Mouse (Mus musculus): ENCODE results near the gene Zfp526. TPM values are rescaled to one million over a fixed set of nuclear protein-coding genes. Genes with fewer than 3 reads are reported as not detected.
A peak's percentile ranks its signal among the peaks of the same experiment; 100 is the strongest.

Gene Zfp526
- total RNA-seq (2015; ENCODE audit: low replicate concordance): 18.0 and 32.8 TPM in 2 replicates
- 27.6 and 29.6 TPM in 2 replicates for total RNA-seq (2017; ENCODE audit: low replicate concordance)

DNA sequence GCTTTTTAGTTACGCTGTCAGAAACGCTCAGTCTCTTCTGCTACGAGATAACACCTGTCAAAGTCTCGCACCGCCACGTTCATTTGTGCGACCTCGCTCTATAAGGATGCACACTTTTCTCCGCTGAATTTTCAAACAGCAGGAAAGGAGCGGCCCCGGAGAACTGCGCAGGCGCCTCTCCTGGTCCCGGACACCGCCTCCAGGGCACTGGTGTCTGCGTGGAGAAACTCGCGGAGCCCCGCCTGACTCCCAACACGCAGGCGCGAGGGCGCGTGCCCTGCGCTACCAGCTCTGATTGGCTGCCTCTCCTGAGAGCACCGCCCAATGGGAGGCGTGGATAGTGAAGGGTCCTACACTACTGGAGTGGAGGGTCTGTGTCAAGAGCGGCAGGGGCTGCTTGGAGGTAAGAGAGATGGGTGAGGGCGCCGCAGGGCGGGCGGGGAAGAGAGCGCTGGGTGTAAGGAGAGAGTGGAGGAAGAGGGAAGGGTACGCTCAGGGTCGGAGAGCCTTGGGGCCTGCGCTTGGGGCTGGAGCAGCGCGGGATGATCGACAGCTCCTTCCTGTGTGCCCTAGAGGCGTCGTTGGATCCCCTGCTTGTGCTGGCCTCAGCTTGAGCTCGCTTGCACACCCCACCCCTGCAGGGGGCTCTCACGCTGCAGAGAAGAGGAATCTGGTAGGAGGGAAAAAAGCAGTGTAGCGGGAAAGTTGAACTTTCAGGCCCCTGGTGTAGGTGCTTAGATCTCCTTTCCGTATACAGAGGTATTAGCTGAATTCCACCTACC, at the start of gene Zfp526:
Gene Zfp526, plus strand, starts transcription at position 324 of the 782 bp plus-strand sequence.
- peak; percentile 75 for ATAC-seq (replicated peaks; ENCODE audit: low FRiP score, poor library complexity, severe bottlenecking)

DNA sequence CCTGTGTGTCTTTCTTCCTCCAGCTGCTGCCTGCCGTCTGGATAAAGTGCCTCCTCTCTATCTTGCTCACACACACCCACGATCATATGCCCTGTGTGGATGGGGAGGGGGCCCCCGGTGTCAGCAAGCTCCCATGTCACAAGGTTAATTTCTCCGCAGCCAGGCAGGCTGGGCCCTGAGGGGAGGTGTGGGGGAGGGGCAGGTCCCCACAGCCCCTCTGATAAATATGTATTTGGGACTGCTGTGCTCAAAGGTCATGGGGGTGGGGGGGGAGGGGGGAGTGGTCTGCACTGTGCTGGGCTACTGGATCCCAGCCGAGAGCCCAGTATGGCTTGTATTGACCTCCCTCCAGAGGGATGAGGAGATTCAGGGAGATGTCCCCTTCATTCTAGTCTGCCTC, 48.6 kb upstream of the Zfp526 start:
- no peak for ATAC-seq (replicated peaks; ENCODE audit: low FRiP score, poor library complexity, severe bottlenecking)

DNA sequence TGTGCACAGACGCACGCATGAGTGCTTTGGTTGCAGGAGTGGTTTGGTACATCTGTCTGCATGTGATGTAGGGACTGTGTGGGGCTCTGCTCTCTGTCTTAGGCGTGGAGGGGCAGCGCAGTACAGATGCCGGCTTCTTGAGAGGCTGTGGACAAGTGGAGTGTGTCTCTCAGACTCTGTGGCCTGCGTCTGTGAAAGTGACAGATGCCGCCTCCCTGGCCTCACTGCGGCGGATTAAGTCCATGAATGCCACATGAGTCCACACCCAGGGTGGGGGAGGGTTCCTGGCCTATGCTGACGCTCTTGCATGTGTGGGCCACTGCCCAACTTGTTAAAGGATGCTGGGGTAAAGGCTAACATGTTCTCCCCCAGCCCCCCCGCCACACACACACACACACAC, 46.9 kb upstream of the Zfp526 start:
- ATAC-seq (replicated peaks; ENCODE audit: low FRiP score, poor library complexity, severe bottlenecking): no peak

DNA sequence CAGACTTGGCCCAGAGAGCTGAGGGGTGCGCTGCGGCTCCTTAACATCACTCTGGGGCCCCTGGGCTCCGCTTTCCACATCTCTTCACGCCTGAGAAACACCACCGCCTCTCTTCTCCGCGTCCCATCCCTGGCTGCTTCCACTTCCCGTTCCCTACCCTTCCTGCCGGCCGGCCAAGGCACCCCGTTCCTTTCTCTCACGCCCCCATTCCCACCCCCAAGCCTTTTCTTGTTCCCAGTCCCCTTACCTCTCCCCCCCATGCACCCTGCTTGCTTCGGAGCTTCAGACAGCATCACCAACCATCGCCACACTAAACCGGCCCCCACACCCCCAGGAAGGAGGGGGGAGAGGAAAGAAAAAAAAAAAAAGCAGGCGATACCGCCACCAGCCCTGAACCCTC, 42.9 kb upstream of the Zfp526 start:
- ATAC-seq (replicated peaks; ENCODE audit: low FRiP score, poor library complexity, severe bottlenecking): no peak

DNA sequence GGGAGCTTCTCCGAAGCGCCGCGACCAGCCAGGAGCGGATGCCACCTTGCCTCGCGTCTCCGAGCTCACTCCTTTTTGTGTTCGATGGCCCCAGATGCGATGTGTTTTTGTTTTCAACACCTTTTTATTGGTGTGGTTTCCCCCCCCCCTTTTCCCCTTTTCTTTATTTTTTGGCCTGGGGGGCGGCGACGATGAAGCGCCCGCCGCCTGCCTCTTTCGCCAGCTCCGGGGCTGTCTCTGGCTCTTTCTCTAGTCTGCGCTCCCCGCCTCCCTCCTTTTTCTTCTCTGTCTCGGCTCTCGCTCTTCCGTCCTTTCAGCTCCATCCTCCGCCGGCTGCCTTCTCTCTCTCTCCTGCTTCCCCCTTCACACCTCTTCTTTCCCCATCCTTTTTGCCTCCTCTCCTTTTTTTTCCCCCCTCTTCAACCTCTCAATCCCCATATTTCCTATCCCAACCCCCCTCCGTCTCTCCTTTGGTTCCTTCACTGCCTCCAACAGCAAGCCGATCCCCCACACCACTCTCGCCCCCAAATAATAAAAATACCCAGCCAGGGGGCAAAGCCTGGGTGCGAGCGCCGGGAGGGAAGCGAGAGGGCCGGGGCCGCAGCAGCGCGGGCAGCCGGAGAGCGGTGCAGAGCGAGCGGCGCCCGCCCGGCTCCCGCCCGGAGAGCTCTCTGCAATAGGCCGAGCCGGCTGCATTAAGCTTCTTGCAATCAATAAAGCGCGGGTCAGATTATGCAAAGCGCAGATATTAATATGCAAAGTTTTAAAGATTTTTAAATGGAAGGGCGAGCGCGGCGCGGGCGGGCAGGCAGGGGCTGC, 42.2 kb upstream of the Zfp526 start:
- ATAC-seq (replicated peaks; ENCODE audit: low FRiP score, poor library complexity, severe bottlenecking): no peak

DNA sequence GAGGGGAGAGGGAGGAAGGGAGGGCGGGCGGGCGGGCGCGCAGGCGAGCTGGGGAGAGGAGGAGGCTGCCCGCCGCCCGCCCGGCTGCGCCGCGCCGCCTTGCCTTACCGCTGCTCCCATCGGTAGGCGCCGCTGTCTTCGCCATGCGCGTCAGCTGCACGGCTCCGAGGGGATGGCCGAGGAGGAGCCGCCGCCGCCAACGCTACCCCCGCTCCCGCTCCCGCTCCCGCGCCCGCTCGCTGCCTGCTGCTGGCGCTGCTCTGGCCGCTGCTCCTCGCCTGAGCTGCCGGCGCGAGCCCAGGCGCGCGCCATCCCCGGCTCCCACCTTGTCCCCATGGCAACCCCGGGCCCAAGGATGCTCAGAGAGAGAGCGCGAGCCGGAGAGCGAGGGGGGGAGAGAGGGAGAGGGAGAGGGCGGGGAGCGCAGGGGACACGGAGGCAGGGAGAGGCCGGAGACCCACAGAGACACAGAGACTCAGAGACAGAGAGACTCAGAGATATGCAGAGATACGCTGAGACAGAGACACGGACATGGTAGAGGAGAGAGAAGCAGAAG, 41.5 kb upstream of the Zfp526 start, which contains the start of gene Pou2f2:
Gene Pou2f2, minus strand, starts transcription at position 121 of the 556 bp plus-strand sequence.
- no peak for ATAC-seq (replicated peaks; ENCODE audit: low FRiP score, poor library complexity, severe bottlenecking)

DNA sequence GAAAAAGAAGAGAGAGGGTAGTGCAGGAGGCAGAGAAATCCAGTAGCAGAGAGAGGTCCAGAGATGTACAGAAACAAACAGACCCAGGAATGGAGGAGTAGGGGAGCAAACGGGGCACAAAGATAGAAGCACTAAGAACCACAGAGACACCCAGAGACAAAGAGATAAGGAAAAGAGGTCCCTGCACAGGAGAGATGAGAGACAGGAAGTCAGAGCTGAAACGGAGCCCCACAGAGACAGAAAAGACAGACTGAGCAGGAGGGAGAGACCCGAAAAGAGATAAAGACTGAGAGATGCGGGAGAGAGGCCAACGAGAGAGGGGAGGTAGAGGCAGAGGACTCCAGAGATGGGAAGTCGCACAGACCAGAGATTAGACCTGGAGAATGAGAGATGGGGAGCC, 40.7 kb upstream of the Zfp526 start:
- no peak for ATAC-seq (replicated peaks; ENCODE audit: low FRiP score, poor library complexity, severe bottlenecking)

DNA sequence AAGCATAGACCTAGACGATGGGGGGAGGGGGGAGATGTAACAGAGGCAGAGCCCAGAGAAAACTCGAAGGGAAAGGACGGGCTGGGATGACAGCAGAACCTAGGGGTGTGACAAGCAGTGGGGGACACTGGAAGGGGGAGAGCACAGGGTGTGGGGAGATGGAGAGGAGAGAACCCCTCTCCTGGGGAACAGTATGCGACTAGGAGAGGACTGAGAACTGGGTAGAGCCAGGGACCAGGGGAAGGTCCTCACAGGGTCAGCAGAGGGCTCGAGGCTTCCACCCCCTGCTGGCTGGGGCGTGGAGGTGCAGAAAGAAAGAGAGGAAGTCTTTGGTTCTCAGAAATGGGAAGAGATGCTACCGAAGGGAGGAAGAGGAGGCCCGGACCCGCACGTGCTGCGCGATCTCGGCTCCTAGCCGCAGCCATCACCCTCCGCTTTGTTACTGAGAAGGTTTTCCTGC, 39.9 kb upstream of the Zfp526 start:
- peak; percentile 81 for ATAC-seq (replicated peaks; ENCODE audit: low FRiP score, poor library complexity, severe bottlenecking)

DNA sequence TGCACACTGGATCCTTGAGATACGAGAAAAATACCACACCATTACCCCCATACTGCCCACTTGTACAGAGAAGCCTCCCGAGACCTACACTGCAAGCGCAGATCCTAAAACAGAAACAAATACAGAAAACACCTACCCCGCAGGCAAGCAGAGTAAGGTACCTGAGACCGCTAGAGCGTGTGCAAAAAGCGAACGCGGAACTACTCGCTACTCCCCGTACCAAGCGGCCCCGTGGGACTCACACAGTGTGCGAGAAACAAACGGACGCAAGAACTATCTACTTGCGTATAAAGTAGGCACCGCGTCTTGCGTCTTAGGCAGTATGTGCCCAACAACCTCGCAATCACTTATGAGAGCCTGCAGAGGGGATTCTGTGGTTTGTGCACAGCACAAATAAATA, 39.4 kb upstream of the Zfp526 start:
- ATAC-seq (replicated peaks; ENCODE audit: low FRiP score, poor library complexity, severe bottlenecking): peak; percentile 9; the same call in 1 of the 2 replicates

DNA sequence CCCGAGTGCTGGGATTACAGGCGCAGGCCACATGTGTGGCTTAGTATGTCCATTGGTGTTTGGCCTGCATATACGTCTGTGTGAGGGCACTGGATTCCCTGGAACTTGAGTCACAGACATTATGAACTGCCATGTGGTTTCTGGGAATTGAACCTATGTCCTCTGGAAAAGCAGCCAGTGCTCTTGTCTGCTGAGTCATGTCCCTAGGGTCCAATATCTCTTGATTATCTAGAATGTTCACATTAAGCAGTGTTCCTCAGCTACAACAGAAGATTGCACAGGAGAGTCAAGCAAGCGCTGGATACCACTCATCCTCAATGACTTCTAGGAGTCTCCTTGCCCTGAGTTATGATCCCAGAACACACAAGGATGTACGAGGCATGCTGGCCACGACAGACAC, 37.1 kb upstream of the Zfp526 start:
- ATAC-seq (replicated peaks; ENCODE audit: low FRiP score, poor library complexity, severe bottlenecking): no peak

DNA sequence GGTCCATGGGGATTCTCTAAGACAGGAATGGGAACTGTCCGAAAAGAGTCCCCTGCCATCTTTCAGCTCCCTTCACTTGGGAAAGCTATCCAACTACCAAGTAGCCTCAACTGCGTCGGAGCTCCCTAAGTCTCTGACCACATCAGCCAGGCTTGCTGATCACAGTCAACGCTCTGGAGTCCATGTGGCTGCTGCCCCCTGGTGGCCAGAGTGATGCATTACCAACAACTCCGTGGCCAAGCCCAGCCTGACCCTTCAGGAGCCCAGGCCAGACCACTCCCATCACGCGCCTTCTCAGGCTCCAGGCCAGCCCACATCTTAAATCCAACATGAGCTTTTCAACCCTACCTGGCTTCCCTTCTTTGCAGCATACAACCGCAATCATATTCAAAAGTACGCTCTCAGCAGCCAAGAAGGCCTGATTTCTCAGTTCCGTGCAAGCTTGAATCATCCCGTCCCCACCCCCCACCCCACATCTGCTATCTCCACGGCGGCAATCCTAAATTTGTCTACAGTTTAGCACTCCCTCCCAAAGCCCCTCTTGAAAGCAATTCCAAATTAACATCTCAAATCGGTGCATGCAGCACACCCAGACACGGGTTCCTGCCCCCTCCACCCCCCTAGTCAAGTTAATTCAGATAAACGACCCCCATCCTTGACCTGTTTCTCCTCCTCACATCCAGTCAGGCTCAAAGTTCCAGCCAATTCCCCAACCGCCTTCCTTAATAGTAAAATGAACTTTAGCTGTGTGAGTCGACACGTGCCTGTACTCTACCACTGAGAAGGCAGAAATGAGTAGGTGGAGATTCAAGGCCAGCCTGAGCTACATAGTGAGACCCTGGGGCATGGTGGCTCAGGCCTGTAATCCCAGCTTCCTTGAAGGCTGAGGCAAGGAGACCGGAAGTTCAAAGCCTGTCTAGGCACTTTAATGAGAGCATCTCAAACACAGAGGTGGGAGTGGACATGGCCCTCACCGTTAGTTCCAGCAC, 33.3 kb upstream of the Zfp526 start:
- ATAC-seq (replicated peaks; ENCODE audit: low FRiP score, poor library complexity, severe bottlenecking): peak; percentile 95

DNA sequence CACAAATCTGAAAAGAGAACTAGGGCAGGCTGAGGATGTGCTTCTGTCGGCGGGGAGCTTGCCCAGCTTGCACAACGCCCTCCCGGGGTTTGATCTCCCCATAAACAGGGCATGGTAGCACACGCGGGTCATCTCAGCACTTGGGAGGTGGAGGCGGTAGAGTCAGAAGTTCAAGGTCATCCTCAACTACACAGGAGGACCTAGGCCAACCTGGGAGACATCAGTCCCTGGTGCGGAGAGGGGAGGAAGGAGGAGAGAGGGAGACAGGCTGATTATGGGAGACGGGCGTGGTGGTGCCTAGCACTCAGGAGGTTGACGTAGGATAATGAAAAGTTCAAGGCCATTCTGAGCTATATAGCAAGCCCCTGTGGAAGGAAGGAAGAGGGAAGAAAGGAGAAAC, 30.4 kb upstream of the Zfp526 start:
- ATAC-seq (replicated peaks; ENCODE audit: low FRiP score, poor library complexity, severe bottlenecking): no peak

DNA sequence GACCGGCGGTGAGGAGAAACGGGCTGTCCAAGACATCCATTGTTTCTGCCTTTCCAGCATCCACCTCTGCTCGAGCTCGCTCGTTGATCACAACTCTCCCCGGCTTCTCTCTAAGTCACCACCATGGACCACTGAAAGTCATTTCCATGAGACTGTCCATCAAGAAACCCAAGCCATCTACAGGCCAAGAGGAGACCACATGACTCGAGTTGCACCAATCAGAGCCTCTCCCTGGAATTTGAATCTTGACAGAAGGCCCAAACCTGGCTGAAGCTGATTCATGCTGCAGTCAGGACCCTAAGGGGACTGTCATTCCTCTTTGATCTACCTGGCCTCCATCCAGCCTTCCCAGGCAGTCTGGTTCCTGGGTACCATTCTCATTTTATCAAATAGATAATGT, 29.1 kb upstream of the Zfp526 start:
- no peak for ATAC-seq (replicated peaks; ENCODE audit: low FRiP score, poor library complexity, severe bottlenecking)

DNA sequence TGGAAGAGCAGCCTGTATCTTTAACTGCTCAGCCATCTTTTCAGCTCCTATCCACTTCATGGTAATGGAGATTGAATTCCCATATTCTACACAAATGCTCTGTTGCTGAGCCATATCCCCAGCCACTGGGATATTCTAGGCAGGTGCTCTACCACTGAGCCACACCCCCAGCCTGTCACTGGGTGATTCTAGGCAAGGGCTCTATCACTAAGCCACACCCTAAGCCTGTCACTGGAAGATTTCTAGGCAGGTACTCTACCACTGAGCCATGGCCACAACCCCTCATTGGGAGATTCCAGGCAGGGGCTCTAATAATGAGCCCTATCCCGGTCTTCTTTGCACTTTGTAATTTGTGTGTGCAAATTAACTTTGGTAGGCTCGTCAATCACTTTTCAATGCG, 26.1 kb upstream of the Zfp526 start:
- ATAC-seq (replicated peaks; ENCODE audit: low FRiP score, poor library complexity, severe bottlenecking): peak; percentile 91

DNA sequence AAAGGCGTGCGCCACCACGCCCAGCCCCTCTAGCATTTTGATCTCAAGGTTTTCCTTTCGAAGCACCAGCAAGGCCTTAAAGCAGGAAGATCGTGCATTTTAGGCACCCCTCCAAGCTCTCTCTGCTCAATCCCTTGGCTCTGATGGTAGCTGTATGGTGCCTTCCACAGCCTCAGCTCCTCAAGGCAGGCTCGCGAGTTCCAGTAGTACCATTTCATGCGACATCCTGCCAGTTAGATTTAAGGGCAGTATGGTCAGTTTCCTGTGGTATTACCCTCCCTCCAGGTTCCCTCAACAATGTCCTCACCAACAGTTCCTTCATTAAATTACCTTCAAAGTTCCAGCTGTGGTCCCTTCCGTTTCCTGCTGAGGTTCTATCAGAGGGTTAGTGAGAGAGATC, 25.1 kb upstream of the Zfp526 start:
- ATAC-seq (replicated peaks; ENCODE audit: low FRiP score, poor library complexity, severe bottlenecking): no peak

DNA sequence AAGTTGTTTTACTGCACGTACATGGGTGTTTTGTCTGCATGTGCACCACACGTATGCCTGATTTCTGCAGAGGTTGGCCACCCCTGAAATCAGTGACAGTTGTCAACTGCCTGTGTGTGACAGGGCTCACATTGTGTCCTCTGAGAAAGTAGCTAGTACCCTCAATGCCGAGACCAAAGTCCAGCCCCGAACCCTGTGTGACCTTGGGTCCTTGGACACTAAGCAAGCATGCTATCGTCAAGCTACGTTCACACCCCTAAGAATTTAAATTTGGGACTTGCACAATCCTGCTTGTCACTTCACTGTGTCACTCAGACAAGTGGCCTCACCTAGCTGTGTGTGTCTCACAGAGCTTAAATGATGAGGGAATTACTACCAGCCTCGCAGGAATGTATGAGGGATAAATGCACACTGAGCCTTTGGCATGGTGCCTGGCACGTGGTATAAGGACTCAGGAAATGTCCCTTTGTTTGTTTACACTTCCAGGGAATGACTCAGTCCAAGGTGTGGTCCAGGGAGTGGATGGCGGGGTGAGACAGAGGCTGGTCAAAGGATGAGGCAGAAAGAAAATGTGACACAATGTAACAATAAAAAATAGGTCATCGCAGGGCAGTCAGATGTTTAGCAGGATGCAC, 23.7 kb upstream of the Zfp526 start:
- no peak for ATAC-seq (replicated peaks; ENCODE audit: low FRiP score, poor library complexity, severe bottlenecking)

DNA sequence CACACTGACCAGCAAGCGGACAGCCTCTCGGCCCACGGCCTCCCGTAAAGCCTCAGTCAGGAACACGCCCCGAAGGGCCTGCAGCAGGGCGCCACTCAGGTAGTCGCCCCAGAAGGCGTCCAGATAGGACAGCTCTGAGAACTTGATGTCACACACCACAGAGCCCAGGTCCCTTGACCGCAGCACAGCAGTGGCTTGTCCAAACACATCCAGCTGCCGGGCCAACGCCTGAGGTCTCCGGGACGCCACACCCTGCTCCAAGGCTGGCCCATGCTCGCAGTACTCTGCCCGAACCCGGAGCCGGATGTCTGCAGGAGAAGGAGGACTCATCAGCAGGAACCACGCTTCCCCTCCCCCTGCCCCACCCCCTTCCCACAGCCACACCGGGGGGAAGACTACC, 17.6 kb upstream of the Zfp526 start:
- ATAC-seq (replicated peaks; ENCODE audit: low FRiP score, poor library complexity, severe bottlenecking): no peak

DNA sequence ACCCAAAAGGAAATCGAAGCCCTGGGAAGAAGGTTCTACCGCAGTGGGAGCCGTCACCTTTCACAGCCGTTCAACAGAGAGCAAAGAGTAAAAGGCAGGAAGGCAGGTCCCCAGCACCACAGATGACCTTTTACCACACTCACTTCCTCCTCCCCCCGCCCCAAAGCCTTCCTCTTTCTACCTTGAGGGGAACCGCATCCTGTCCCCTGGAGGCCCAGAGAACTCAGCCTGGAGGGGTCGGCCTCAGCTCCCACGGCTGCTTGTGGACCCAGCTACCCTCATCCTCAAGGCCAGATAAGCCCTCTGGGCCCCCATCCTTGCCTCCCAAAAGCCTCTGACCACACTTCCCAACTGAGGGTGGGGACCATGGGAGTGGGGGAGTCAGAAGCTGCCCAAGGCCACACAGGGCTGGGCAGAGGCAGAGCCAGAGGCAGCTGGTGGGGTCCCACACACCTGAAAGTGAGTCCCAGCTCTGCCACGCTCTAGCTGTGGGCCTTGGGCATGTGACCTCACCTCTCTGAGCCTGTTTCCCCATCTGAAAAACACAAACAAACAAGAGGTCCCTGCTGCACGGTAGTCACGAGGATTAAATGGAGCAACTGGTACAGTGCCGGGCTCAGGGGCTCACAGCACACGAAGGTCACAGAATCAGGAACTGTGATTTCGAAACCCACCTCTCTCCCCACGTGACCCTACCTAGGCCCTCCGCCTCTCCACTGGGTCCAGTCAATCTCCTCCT, 15.7 kb upstream of the Zfp526 start:
- no peak for ATAC-seq (replicated peaks; ENCODE audit: low FRiP score, poor library complexity, severe bottlenecking)
